Mouse (Mus musculus) cortical plate, adult 2 months (tissue): ENCODE data around the gene Msh5.
"Not testable (repeated sequence)": the region's sequence is repeated elsewhere in the genome, so short reads cannot be mapped to it uniquely, and the experiment has no call there.

ENCODE experiments used
- CTCF ChIP-seq: fragments of 200-500 bp; IDR thresholded peaks from 2 replicates; pipeline ENCODE4 v1.5.1; 2011; ENCODE audit warnings: mild to moderate bottlenecking, control low read depth, low read length; ENCODE audit not compliant: insufficient read depth; ENCODE audit errors: extremely low read depth
- POLR2A ChIP-seq: fragments of 200-500 bp; IDR thresholded peaks from 2 replicates; pipeline ENCODE4 v1.6.1; 2011; ENCODE audit warnings: mild to moderate bottlenecking, low read length, control low read depth; ENCODE audit not compliant: insufficient read depth; ENCODE audit errors: extremely low read depth

DNA sequence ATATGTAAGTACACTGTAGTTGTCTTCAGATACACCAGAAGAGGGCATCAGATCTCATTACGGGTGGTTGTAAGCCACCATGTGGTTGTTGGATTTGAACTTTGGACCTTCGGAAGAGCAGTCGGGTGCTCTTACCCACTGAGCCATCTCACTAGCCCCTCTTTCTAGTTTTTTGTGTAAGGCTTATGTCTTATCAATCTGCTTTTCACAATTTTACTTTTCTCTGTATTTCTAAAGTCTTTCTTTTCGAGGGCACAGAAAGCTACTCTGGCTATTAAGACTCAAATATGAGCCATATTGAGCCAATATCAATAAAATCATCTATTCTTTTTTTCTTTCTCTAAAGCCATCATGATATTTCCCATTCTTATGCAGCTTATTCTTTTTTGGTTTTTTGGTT lies 51.4 kb downstream of the Msh5 start:
- TF ChIP-seq CTCF, POLR2A: not testable (repeated sequence)
